Mouse (Mus musculus): Measurements from ENCODE around the gene Fign. TPM values are rescaled to one million over a fixed set of nuclear protein-coding genes. Genes with fewer than 3 reads are reported as not detected.

The Fign gene
- total RNA-seq, 2 experiments from 2014 or later = 3.7 to 4.6 TPM

DNA sequence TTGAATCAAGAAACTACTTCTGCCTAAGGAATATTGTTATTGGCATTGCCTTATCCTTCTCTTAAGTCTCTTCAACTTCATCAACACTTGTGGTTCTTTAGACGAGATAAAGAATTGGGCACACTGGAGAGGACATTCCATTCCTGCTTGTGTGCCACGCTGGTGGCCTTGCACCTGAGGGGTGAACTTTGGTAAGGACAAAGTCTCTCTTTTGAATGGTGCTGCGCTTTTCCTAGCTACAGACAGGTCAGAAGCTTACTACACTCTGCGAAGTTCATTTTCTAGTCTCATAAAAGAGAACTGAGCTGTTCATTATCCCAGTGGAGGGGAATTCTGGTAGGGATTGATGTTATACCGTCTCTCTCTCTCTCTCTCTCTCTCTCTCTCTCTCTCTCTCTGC, 38.4 kb downstream of the Fign start:
- no peak for DNase-seq

DNA sequence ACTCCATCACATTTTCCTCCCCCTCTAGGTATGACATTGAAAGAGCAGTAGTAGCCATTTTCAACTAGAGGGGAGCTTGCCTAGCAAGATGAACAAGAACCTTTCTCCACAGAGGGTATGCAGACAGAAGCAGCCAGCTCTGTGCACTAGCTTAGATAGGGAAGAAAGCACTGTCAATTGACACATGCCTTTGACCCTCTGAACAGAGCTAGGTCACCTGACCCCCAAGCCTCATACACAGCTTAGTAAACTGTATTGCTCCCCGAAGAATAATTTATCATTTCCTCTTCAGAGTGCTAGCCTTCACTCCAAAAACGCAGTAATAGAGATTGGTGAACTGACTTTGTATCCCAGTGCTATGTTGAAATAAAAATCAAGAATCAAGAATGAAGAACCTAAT, 49.7 kb downstream of the Fign start:
- DNase-seq = no peak

DNA sequence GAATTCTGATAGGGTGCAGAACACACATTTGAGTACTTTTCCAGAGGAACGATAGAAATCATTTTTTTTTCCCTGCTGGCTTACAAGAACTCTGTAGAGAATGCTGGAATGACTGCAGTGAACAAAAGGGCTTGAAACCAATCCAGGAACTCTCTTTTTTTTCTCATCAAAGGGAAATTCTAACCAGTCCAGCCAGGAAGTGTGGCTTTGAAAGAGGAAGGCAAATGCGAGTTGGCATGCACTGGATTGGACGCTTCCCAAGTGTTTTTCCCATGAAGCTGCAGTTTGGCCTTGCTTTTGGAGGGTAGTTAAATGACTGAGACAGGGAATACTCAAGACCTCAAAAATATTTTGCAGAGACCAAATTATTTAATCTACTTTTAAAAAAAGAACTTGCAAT, 54.7 kb downstream of the Fign start:
- peak; percentile 41 for DNase-seq

DNA sequence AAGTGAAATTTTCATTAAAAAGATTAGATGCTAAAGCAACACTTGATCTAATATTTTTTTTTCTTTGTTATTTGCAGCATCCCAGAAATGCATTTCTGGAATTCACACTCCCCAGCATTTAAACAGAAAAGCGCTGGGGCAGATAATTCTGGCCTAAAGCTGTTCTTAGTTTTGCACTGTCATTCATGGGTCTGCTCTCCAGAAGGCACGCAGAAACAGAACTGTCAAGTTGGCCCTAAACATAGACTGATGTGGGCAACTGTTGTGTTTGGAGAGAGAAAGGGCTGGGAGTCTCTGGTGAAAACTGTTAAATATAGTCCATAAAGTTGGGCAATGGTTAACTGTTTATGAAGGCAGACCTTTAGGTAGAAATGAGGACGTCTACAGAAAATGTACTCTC, 62.4 kb downstream of the Fign start:
- DNase-seq = no peak

DNA sequence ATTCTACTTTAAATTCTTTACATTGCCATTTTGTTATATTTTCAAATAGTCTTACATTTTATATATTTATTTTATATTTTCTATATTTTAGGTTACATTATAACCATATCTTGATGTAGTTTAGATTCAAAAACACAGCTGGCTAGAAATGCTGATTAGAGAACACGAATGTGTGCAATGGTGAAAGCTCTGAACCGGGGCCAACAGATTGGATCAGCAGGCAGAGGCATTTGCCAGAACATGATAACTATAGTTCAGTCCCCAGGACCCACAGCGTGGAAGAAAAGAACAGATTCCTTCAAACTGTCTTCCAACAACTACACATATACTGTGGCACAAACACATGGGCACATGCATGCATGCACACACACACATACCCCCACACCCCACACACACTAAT, 64.0 kb downstream of the Fign start:
- DNase-seq = no peak

DNA sequence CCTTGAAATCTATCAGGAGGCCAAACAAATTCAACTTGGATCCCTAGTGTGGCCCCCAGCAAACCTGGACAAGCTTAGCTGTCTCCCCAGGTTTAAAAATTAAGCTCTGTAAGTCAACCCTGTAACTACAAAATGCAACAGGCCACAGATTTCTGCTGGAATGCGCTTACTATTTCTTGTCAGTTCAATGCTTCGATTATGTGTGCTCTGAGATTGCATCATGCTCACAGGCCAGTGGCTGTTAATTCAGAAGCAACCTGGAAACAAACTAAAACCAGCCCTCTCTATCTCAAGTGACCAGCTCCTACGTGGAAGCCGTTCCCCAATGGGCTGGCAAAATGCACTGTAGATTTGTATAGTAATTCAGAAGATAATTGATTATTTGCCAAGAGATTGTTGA, 71.9 kb downstream of the Fign start:
- DNase-seq = no peak

DNA sequence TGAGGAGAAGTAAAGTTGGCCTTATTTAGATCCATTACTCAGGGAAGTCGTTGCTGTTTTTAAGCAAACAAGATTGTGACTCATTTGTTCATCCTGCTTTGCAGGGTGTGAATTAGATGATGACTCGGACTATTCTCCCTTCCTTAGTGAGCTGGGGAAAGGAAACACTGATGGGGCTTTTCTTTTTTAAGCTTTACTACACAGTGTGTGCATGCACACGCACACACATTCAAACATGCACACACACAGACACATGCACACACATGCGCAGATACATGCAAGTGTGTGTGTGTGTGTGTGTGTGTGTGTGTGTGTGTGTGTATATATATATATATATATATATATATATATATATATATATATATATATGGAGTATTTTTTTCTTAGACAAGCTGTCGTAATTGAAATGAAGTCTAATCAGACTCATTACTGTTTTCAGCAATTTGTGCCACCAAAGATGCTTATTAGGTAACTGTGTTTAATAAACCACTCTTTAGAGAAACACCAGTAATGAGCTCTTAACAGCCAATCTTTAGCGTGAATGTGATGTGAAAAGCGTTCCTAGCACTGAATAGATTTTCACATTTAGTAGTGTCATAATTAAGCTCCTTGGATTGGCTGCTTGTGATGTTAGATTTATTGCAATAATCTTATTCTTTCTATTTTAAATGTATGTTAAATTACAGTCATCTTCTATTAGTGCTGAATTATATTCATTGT, 103.4 kb downstream of the Fign start:
- DNase-seq = no peak

DNA sequence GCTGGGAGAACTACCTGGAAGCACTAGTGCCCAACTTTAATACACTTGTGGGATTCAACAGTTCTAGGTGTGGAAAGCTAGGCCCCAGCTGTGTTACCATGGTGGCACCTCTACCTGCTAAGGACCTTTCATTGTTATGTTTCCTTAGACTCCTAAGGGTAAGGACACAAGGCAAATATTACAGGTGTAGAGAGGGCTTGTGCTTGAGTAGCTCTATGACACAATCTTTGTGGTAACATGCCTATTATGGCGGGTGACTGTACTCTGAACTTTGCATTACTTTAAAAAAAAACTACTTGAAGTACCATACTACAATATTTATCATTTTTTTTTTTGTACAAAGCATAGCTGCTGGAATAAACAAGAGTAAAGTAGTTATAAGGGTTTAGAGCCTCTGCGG, 112.4 kb downstream of the Fign start:
- DNase-seq = no peak

DNA sequence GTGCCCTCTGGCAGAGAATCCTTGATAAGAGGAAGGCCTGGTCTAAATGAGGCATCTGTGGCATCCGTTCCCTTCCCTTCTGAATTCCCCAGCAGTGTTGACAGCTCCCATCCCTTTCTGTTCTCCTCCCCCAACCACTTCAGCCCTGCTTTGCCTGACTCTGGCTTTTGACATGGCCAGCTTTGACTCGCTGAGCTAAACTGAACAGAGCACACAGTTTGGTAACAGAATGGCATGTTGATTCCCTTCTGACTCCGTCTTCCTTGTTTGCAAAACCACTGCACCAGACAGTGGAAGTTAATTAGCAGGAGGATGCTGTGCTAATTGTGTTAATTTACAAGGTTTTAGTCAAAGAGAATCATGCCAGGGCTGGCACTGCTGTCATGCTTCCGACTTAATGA, 115.5 kb downstream of the Fign start:
- DNase-seq = no peak

DNA sequence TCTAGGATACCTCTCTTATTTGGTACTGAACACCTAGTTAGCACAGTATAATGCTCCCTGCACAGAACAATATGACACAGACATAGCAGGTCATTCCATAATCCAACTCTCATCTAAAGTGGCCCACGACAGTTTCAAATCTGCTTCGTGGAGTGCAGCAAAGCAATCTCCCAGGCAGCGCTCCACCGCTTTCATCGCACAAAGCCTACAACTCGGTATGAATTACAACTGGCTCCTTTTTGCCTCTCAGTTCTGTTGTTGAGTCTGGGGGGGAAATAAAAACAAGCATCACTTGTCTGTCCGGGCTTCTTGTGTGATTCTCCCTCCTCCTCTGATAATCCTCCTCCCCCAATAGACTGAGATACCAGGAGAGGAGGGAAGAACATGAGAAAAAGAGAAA, 116.4 kb downstream of the Fign start:
- no peak for DNase-seq

DNA sequence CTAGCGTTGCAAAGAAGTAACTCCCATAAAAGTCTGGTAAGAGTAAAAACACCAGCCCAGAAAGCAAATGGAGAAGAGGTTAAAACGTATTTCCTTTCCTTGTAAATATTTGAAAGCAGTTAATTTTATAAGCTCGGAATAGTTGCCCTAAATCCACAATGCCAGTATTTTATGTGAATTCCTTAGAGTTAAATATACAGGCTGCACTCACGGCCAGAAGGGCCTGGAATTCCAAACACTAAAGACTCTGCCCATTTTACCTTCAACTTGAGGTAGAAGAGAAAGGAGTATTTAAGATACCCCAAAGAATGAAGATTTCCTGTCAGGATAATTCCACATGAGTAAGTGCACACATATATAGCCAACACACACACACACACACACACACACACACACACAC, 128.2 kb downstream of the Fign start:
- DNase-seq = no peak

DNA sequence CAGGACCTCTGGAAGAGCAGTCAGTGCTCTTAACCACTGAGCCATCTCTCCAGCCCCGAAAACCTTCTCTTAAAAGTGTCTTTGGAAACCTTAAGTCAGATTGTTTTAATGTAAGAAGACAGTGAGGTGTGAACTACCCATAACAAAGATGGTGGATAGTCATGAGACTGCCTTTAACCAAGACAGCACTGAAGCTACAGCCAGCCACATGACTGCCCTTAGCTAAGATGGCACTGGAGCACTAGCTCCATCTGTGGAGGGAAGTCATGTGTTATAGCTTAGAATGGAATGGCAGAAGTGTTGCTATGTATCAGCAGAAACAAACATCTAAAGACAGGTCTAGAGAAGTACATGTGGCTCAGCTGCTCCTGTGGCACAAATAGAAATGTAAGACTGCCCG, 166.8 kb downstream of the Fign start:
- no peak for DNase-seq

DNA sequence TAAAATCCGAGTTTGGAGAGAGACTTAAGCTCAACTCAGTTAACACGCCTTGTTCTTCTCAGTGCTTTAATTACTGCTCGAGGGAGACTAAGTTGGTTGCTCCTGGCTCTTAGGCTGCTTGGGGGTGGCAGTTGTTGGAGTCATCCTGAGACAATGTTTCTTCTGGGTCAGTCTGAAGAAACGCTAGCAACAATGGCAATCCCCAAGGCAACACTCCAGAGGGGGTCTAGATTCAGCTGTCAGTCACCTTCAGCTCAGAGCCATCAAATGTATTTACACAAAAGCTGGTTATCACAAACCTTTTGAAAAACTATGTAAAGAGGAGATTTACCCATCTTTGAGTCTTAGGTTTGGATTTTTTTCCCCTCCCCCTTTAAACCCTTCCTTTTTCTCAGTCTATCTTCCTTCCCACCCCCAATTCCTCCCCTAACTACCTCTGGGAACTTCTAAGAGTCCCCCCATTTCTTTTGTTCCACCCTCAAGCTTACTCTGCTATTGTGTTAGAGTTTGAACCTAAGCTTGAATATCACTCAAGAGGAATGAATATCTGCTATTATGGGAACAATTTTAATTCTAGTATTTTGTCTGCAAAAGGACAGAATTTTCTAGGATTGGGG, 171.2 kb downstream of the Fign start:
- no peak for DNase-seq

DNA sequence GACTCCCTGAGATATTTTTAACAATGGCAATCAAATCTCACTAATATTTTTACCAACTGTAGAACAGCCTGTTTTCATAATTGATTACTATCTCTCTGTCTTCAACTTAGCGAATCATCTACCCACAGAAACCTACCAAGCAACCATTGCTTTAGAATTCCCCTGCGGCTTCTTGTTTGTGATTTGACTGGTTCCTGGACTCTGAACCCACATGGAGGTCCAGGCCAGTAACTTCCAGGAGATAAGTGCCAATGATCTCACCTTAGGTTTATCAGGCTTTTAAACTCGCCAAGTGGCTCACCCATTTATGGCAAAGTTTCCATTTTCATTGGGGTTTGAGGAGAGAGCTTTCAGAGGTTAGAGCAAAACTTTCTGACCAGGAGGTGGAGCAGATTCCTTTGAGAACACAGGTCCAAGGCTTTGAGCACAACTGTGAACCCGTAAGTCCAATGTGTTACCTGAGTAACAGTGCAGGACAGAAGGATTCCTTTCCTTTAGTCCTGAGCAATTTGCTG, 172.1 kb downstream of the Fign start:
- no peak for DNase-seq
